Mouse (Mus musculus) urinary bladder, postnatal 36 days (tissue): ENCODE measurements around the gene Gm29049.
"Not testable (repeated sequence)": the region's sequence is repeated elsewhere in the genome, so short reads cannot be mapped to it uniquely, and the experiment has no call there.

ENCODE experiments used
- DNase-seq, 2 experiments: peaks; one replicate each; pipeline ENCODE4 v3.0.0; 2022; ENCODE audit warnings: low spot score in 2 of 2, mixed read lengths in 1 of 2

Gm29049 gene

GRCm38 (mm10) chrY:7997068-7997467 is at the start of gene Gm29049:
Gene Gm29049 (minus strand): TSS chrY:7997168.
- not testable (repeated sequence) for DNase-seq
